ENCODE assay signal across 23 mouse cellular contexts in the genomic region with DNA sequence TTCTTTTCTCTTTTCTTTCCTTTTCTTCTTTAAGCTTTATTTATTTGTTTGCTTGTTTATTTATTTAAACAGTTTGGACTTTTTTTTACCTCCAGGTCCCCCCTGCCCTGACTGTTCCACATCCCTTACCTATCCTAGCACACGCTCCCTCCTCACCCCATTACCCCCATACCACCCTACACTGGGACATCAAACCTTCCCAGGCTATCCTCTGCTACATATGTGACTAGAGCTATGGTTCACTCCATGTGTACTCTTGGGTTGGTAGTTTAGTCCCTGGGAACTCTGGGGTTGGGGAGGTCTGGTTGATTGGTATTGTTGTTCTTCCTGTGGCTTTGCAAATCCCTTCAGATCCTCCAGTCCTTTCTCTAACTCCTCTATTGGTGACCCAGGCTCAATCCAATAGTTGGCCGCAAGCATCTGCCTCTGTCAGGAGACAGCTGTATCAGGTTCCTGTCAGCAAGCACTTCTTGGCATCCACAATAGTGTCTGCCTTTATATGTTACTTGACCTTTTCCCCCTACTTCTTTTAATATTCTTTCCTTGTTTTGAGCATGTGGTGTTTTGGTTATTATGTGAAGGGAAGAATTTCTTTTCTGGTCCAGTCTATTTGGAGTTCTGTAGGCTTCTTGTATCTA.
A peak's percentile ranks its signal among the peaks of the same experiment; 100 is the strongest.
DNase-seq lines count a peak whose midpoint lies in the region; ATAC-seq and TF ChIP-seq lines count a peak whose summit lies in the region.
"Had no signal": no experiment of that assay in that cellular context is flagged by ENCODE, and none has a peak within 500 bp of the region (broad histone marks: within the 10 kb centered on the region; RNA-seq: fewer than 3 reads in every experiment).

No protein-coding gene starts in this region.

- TF ChIP-seq POLR2A in lung, adult 2 months (IDR thresholded peaks at IDR 0.05; ENCODE audit: borderline replicate concordance, extremely low read depth, low read depth, low read length), result no peak

- H3K36me3 ChIP-seq in lung, embryonic 15.5 days, result no peaks in the 10 kb centered on the region
- H3K36me3 ChIP-seq in midbrain, embryonic 12.5 days, result no peaks in the 10 kb centered on the region
- H3K36me3 ChIP-seq in midbrain, embryonic 15.5 days (replicated peaks), result no peaks in the 10 kb centered on the region
- H3K36me3 ChIP-seq: embryonic facial prominence, embryonic 13.5 days; embryonic facial prominence, embryonic 15.5 days; forebrain, embryonic 10.5 days; forebrain, embryonic 12.5 days had no signal

- no peak overlapping the region for H3K27ac ChIP-seq in lung, embryonic 15.5 days
- no peak overlapping the region for H3K27ac ChIP-seq in midbrain, embryonic 12.5 days (replicated peaks)
- H3K27ac ChIP-seq in midbrain, embryonic 15.5 days, result no peak overlapping the region
- H3K27ac ChIP-seq: embryonic facial prominence, embryonic 13.5 days; embryonic facial prominence, embryonic 15.5 days; forebrain, embryonic 10.5 days; forebrain, embryonic 12.5 days had no signal

- DNase-seq in lung, adult 2 months, result no peak
- DNase-seq in lung, postnatal 10 days, result peak; percentile 36
- no peak for DNase-seq in thymus, postnatal 4 days
- no peak for DNase-seq in kidney, postnatal 10 days
- DNase-seq: adrenal gland, adult 2 months; adrenal gland, postnatal 10 days; adrenal gland, postnatal 25 days; cerebellum, adult 11 months; cerebellum, adult 18-20 months; cerebellum, adult 8-10 months; cerebellum, adult 9-11 months; cerebellum, postnatal 14 days; cerebellum, postnatal 36 days; embryo, embryonic 11 days had no signal

- 63% methylated on average over 2 of the region's 2 CpGs for WGBS in lung, embryonic 15.5 days
- WGBS in lung, adult 2 months, result 86% methylated on average over 2 of the region's 2 CpGs
- WGBS in midbrain, embryonic 12.5 days, result 84% methylated on average over 2 of the region's 2 CpGs
- WGBS in midbrain, embryonic 15.5 days, result 86% methylated on average over 2 of the region's 2 CpGs

- 0 out of 2 replicates have a peak, but pooled peaks cover 3% of the 10 kb centered on the region for H3K4me1 ChIP-seq in lung, embryonic 15.5 days
- H3K4me1 ChIP-seq in lung, adult 2 months (ENCODE audit: control insufficient read depth, insufficient read depth, low read length), result no peaks in the 10 kb centered on the region
- no peaks in the 10 kb centered on the region for H3K4me1 ChIP-seq in midbrain, embryonic 12.5 days
- H3K4me1 ChIP-seq in midbrain, embryonic 15.5 days, result no peaks in the 10 kb centered on the region
- H3K4me1 ChIP-seq: embryonic facial prominence, embryonic 13.5 days; embryonic facial prominence, embryonic 15.5 days; forebrain, embryonic 10.5 days; forebrain, embryonic 12.5 days had no signal

- H3K4me3 ChIP-seq in lung, embryonic 15.5 days, result no peak overlapping the region
- H3K4me3 ChIP-seq in lung, adult 2 months (replicated peaks; ENCODE audit: extremely low read depth, low read depth, low read length), result no peak overlapping the region
- no peak overlapping the region for H3K4me3 ChIP-seq in midbrain, embryonic 12.5 days
- H3K4me3 ChIP-seq in midbrain, embryonic 15.5 days, result no peak overlapping the region
- H3K4me3 ChIP-seq: embryonic facial prominence, embryonic 13.5 days; embryonic facial prominence, embryonic 15.5 days; erythroblast, embryonic 14.5 days; forebrain, embryonic 10.5 days; forebrain, embryonic 12.5 days had no signal

- ATAC-seq in lung, embryonic 15.5 days (ENCODE audit: borderline replicate concordance, extremely low read depth, low FRiP score, low TSS enrichment), result peak; percentile 70; the same call in 1 of the 2 replicates
- 0 out of 2 replicates have a peak, but pooled peaks have one; percentile 49 for ATAC-seq in midbrain, embryonic 12.5 days (ENCODE audit: low FRiP score, low read depth)
- ATAC-seq in midbrain, embryonic 15.5 days (replicated peaks), result no peak
- ATAC-seq: forebrain, embryonic 14.5 days had no signal

- no peak for TF ChIP-seq CTCF in lung, adult 2 months (IDR thresholded peaks at IDR 0.05; ENCODE audit: insufficient read depth, low read length)

- H3K9ac ChIP-seq in lung, embryonic 15.5 days, result no peak overlapping the region
- H3K9ac ChIP-seq in midbrain, embryonic 12.5 days (replicated peaks), result no peak overlapping the region
- H3K9ac ChIP-seq in midbrain, embryonic 15.5 days, result no peak overlapping the region
- H3K9ac ChIP-seq: embryonic facial prominence, embryonic 13.5 days; embryonic facial prominence, embryonic 15.5 days; forebrain, embryonic 12.5 days had no signal

- no peak overlapping the region for H3K4me2 ChIP-seq in lung, embryonic 15.5 days
- H3K4me2 ChIP-seq in midbrain, embryonic 12.5 days (replicated peaks), result no peak overlapping the region
- H3K4me2 ChIP-seq in midbrain, embryonic 15.5 days, result no peak overlapping the region
- H3K4me2 ChIP-seq: embryonic facial prominence, embryonic 13.5 days; embryonic facial prominence, embryonic 15.5 days; forebrain, embryonic 12.5 days had no signal

- H3K27me3 ChIP-seq in lung, embryonic 15.5 days, result no peaks in the 10 kb centered on the region
- H3K27me3 ChIP-seq in midbrain, embryonic 12.5 days, result no peaks in the 10 kb centered on the region
- no peaks in the 10 kb centered on the region for H3K27me3 ChIP-seq in midbrain, embryonic 15.5 days (replicated peaks)
- H3K27me3 ChIP-seq: embryonic facial prominence, embryonic 13.5 days; embryonic facial prominence, embryonic 15.5 days; forebrain, embryonic 12.5 days had no signal

- no peaks in the 10 kb centered on the region for H3K9me3 ChIP-seq in lung, embryonic 15.5 days
- H3K9me3 ChIP-seq in midbrain, embryonic 12.5 days, result no peaks in the 10 kb centered on the region
- H3K9me3 ChIP-seq in midbrain, embryonic 15.5 days, result no peaks in the 10 kb centered on the region
- H3K9me3 ChIP-seq: embryonic facial prominence, embryonic 13.5 days; embryonic facial prominence, embryonic 15.5 days; forebrain, embryonic 10.5 days; forebrain, embryonic 12.5 days had no signal
